Mouse (Mus musculus) kidney, adult 2 months (tissue): ENCODE data around the gene Prdm12.

ENCODE experiments used
- CTCF ChIP-seq: fragments of 200-500 bp; conservative IDR thresholded peaks from 2 replicates; pipeline ENCODE4 v1.5.1; 2011; ENCODE audit warnings: low read depth, mild to moderate bottlenecking, control low read depth, low read length, moderate library complexity, mixed read lengths; ENCODE audit not compliant: insufficient read depth, insufficient read length
- POLR2A ChIP-seq: fragments of 200-500 bp; IDR thresholded peaks from one replicate; pipeline ENCODE4 v1.6.1; 2011; ENCODE audit warnings: low read depth, low read length, control low read depth

DNA sequence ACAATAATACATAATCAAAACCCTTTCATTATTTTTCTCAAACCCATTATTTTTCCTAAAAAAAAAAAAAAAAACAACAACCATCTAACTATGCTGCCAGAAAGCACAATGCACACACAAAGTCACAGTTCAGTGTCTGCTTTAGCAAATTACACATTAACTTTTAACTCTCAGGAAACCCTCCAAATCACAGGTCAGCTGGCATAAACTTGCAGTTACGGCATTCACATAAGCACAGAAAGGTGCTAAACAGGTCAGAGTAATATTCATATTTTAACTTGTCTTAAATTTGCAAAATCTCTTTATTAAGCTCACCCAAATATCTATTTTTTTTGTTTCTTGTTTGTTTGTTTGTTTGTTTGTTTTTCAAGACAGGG, 24.0 kb downstream of the Prdm12 start:
- TF ChIP-seq CTCF (no peak), POLR2A (no peak)
